Mouse (Mus musculus) brain, embryonic 14.5 days (tissue): ENCODE data around the gene Rnf157.

Source experiments
- CTCF ChIP-seq: fragments of 200-500 bp; IDR thresholded peaks from 2 replicates; pipeline ENCODE4 v1.5.1; 2012; ENCODE audit warnings: inconsistent platforms, mild to moderate bottlenecking, moderate library complexity, borderline replicate concordance; ENCODE audit not compliant: insufficient read depth, insufficient read length; ENCODE audit errors: extremely low read depth
- POLR2A ChIP-seq: fragments of 200-500 bp; IDR thresholded peaks from 2 replicates; pipeline ENCODE4 v1.6.1; 2012; ENCODE audit warnings: mild to moderate bottlenecking, inconsistent platforms, borderline replicate concordance; ENCODE audit not compliant: poor library complexity, insufficient read depth, insufficient read length, severe bottlenecking; ENCODE audit errors: extremely low read depth

GRCm38 (mm10) chr11:116443311-116443710, 30.5 kb upstream of the Rnf157 start:
- TF ChIP-seq CTCF (no peak), POLR2A (no peak)
